Mouse (Mus musculus): ENCODE measurements around the gene Fam219b.

DNA sequence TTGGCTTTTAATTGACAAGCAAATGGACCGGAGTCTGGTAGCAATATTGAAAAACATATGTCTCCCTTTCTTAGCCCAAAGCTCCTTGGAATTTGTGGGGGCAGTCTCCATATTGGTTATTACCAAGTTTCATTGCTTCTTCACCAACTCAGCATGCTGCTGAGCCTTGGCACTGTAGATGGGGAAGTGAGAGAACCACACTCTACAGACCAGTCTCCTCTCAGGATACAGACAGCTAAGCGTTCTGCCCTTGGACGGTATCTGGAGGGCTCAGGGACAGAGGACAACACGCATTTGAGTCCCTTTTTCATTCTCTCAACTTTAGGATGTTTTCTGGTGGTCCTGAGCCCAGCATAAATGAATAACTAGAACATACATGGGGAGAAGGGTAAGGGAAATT is 21.3 kb downstream of the Fam219b start:
- no peak for TF ChIP-seq TAL1 (conservative IDR thresholded peaks at IDR 0.05; ENCODE audit: low read depth, low read length)
- TF ChIP-seq CTCF (IDR thresholded peaks at IDR 0.05; ENCODE audit: low read depth, low read length), result no peak
- TF ChIP-seq GATA1 (IDR thresholded peaks at IDR 0.05; ENCODE audit: borderline replicate concordance, low read length), result no peak
